Mouse (Mus musculus): Measurements from ENCODE around the gene Arrdc3. TPM values are rescaled to one million over a fixed set of nuclear protein-coding genes. Genes with fewer than 3 reads are reported as not detected.
"Not testable (repeated sequence)": the region's sequence is repeated elsewhere in the genome, so short reads cannot be mapped to it uniquely, and the experiment has no call there.

Arrdc3 gene
- polyA plus RNA-seq, 1 experiment: 13.8 TPM

DNA sequence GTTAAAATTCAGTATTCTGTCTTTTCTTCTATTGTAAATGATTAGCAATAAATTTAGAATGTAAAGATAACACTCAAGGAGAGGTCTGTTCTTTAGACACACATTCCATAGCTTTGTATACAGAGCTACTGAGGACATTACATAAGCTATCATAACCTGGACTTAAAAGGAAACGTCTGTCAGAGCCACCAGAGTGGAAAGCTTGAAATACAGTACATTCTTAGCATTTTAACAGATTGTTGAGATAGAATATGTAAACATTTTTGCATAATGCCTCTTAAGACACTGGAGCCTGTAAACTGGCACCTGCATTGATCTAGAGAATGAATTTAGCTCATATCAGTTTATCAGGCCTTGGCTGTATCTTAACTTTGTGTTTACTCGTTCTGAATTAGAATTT is 4.7 kb downstream of the Arrdc3 start:
- no peak for DNase-seq (ENCODE audit: low read depth in 1 of 2, low spot score in 2 of 2)
- WGBS: 78% methylated on average over 2 of the region's 2 CpGs
- Histone ChIP-seq H3K27me3 (ENCODE audit: control insufficient read depth, insufficient read depth, low read length) (no peaks in the 10 kb centered on the region), H3K4me1 (ENCODE audit: control insufficient read depth, insufficient read depth, insufficient read length) (no peaks in the 10 kb centered on the region; the same call in 1 of the 2 replicates), H3K27ac (ENCODE audit: insufficient read depth, low read length) (no peak overlapping the region), H3K4me3 (ENCODE audit: extremely low read depth, insufficient read depth, insufficient read length) (no peak overlapping the region), H3K36me3 (ENCODE audit: control insufficient read depth, insufficient read depth, low read length) (peaks cover 21% of the 10 kb centered on the region)
- no peak for TF ChIP-seq CTCF (IDR thresholded peaks at IDR 0.05; ENCODE audit: extremely low read depth, insufficient read depth, insufficient read length, insufficient replicate concordance)
- no peak for TF ChIP-seq POLR2A (IDR thresholded peaks at IDR 0.05; ENCODE audit: low read depth, low read length)

DNA sequence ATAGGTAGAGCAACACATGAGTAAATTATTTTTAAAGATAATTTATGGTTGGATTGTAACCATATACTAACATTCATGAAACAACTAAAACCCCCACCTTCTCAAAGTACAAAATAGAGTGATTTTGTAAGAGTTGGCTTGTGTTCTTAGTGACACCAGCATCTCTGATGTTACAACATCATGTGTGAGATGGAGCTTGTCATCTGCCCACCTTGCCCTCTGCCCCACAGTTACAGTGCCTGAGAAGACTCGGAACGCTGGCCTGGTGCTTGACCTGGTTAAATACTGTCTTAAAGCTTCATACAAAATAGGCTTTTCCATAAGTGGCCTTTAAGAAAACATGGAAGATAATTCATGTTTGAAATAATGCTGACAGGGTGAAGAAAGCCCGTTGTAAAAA is 11.7 kb downstream of the Arrdc3 start:
- not testable (repeated sequence) for H3K27me3 ChIP-seq (ENCODE audit: control insufficient read depth, insufficient read depth, low read length); DNase-seq (ENCODE audit: low read depth in 1 of 2, low spot score in 2 of 2); H3K4me1 ChIP-seq (ENCODE audit: control insufficient read depth, insufficient read depth, insufficient read length); H3K4me3 ChIP-seq (ENCODE audit: extremely low read depth, insufficient read depth, insufficient read length); H3K27ac ChIP-seq (ENCODE audit: insufficient read depth, low read length)
- 91% methylated on average over 3 of the region's 3 CpGs for WGBS
- peaks cover 26% of the 10 kb centered on the region for H3K36me3 ChIP-seq (ENCODE audit: control insufficient read depth, insufficient read depth, low read length)

DNA sequence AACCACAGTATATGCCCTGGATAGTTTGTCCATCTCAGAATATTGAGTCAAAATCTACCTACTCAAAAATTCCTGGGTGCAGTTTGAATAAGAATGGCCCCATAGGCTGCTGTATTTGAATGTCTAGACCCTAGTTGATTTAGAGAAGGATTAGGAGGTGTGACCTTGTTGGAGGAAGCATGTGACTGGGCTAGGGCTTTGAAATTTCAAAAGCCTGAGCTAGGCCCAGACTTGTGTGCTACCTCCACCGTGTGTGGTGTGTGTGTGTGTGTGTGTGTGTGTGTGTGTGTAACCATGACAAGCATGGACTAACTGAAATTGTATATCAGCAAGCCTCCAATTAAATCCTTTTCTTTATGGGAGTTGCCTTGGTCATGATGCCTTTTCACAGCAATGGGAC is 14.2 kb downstream of the Arrdc3 start:
- peaks cover 12% of the 10 kb centered on the region for H3K36me3 ChIP-seq (ENCODE audit: control insufficient read depth, insufficient read depth, low read length)
- TF ChIP-seq CTCF (IDR thresholded peaks at IDR 0.05; ENCODE audit: extremely low read depth, insufficient read depth, insufficient read length, insufficient replicate concordance) (no peak), POLR2A (IDR thresholded peaks at IDR 0.05; ENCODE audit: low read depth, low read length) (no peak)
- 73% methylated on average over 1 of the region's 1 CpGs for WGBS
- H3K27me3 ChIP-seq (ENCODE audit: control insufficient read depth, insufficient read depth, low read length): no peaks in the 10 kb centered on the region
- H3K4me1 ChIP-seq (ENCODE audit: control insufficient read depth, insufficient read depth, insufficient read length): no peaks in the 10 kb centered on the region
- no peak overlapping the region for H3K27ac ChIP-seq (ENCODE audit: insufficient read depth, low read length)
- no peak overlapping the region for H3K4me3 ChIP-seq (ENCODE audit: extremely low read depth, insufficient read depth, insufficient read length)
- DNase-seq (ENCODE audit: low read depth in 1 of 2, low spot score in 2 of 2): no peak

DNA sequence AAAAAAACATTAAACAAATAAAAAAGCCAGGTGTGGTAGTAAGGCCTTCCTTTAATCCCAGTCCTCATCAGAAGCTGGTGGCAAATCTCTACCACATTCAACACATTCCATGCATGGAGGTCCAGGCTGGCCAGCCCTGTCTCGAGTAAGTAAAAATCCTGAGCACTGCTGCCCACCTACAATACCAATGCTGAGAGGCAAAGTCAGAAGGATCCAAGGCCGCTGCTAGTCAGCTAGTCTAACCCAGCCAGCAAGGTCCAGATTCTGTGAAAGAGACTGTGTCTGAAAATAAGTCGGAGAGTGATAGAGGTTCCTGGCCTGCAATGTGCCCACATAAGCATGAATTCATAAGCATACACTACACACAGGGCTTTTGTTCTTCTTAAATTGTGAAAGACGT is 14.9 kb downstream of the Arrdc3 start:
- no peak for DNase-seq (ENCODE audit: low read depth in 1 of 2, low spot score in 2 of 2)
- H3K36me3 ChIP-seq (ENCODE audit: control insufficient read depth, insufficient read depth, low read length): peaks cover 9% of the 10 kb centered on the region
- H3K4me1 ChIP-seq (ENCODE audit: control insufficient read depth, insufficient read depth, insufficient read length): no peaks in the 10 kb centered on the region
- no peak overlapping the region for H3K4me3 ChIP-seq (ENCODE audit: extremely low read depth, insufficient read depth, insufficient read length)
- no peaks in the 10 kb centered on the region for H3K27me3 ChIP-seq (ENCODE audit: control insufficient read depth, insufficient read depth, low read length)
- WGBS: 94% methylated on average over 4 of the region's 4 CpGs
- H3K27ac ChIP-seq (ENCODE audit: insufficient read depth, low read length): no peak overlapping the region
- TF ChIP-seq POLR2A (IDR thresholded peaks at IDR 0.05; ENCODE audit: low read depth, low read length): no peak

DNA sequence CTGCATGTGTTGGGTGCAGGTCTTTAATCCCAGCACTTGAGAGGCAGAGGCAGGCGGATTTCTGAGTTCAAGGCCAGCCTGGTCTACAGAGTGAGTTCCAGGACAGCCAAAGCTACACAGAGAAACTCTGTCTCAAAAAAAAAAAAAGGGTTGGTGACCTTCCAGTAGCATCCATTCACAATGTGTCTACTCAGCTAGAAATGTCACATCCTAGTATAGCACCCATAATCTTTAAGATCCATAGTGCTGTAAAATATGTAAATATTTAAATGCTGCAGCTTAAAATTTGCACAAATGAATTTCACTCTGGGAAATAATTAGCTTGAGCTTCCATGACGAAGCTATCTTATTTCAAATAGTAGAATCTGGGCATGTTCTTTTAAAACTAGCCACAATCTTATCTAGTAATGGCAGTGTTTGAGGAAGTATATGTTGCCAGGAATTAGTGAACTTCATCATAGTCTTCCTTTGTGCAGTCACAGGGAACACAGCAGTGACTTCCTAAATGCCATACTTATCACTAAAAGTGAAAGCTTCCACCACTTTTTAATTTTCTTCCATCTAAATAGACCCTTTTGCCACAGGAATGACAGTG is 16.3 kb downstream of the Arrdc3 start:
- Histone ChIP-seq H3K27ac (ENCODE audit: insufficient read depth, low read length) (no peak overlapping the region), H3K27me3 (ENCODE audit: control insufficient read depth, insufficient read depth, low read length) (no peaks in the 10 kb centered on the region), H3K4me3 (ENCODE audit: extremely low read depth, insufficient read depth, insufficient read length) (no peak overlapping the region), H3K36me3 (ENCODE audit: control insufficient read depth, insufficient read depth, low read length) (no peaks in the 10 kb centered on the region), H3K4me1 (ENCODE audit: control insufficient read depth, insufficient read depth, insufficient read length) (no peaks in the 10 kb centered on the region)
- no peak for TF ChIP-seq CTCF (IDR thresholded peaks at IDR 0.05; ENCODE audit: extremely low read depth, insufficient read depth, insufficient read length, insufficient replicate concordance)
- no peak for TF ChIP-seq POLR2A (IDR thresholded peaks at IDR 0.05; ENCODE audit: low read depth, low read length)
- DNase-seq (ENCODE audit: low read depth in 1 of 2, low spot score in 2 of 2): no peak
- 65% methylated on average over 2 of the region's 2 CpGs for WGBS

DNA sequence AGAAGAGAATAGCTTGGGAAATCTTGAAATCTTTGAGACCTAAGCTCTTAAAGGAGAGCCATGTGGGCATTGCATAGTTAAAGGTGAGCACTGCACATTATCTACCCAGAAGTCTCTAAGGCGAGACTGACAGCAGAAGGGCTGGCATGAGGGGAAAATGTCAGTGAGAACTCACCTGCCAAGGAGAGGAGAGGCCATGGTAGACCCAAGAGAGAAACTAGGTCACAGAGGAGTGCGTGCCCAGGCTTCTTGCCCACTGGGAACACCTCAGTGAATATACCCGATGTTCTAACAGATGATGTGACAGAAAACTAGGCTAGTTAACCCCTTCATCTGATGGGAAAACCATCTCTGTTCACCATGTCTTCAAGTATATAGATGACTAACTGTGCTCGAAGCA is 18.2 kb downstream of the Arrdc3 start:
- no peaks in the 10 kb centered on the region for H3K4me1 ChIP-seq (ENCODE audit: control insufficient read depth, insufficient read depth, insufficient read length)
- WGBS: 83% methylated on average over 4 of the region's 4 CpGs
- DNase-seq (ENCODE audit: low read depth in 1 of 2, low spot score in 2 of 2): no peak
- H3K36me3 ChIP-seq (ENCODE audit: control insufficient read depth, insufficient read depth, low read length): no peaks in the 10 kb centered on the region
- no peak for TF ChIP-seq POLR2A (IDR thresholded peaks at IDR 0.05; ENCODE audit: low read depth, low read length)
- TF ChIP-seq CTCF (IDR thresholded peaks at IDR 0.05; ENCODE audit: extremely low read depth, insufficient read depth, insufficient read length, insufficient replicate concordance): no peak
- H3K27me3 ChIP-seq (ENCODE audit: control insufficient read depth, insufficient read depth, low read length): no peaks in the 10 kb centered on the region
- no peak overlapping the region for H3K27ac ChIP-seq (ENCODE audit: insufficient read depth, low read length)
- no peak overlapping the region for H3K4me3 ChIP-seq (ENCODE audit: extremely low read depth, insufficient read depth, insufficient read length)

DNA sequence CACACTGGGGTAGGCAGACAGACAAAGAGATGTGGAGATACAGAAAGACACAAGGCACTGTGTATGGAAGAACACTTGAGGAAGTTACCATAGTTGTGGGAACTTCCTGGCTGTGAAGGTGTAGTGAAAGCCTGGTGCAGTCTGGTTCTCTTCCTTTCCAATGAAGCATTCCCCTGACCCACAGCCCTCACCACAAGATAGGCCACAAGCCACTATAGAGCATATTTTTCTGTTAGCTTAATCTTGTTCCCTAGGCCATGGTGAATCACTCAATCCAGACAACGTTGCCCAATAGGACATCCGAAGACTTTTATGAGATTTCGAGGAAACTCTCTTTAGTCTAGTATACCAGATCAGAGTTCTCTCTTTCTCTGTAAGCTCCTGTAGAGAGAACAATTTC is 19.6 kb downstream of the Arrdc3 start:
- DNase-seq (ENCODE audit: low read depth in 1 of 2, low spot score in 2 of 2): no peak
- H3K4me3 ChIP-seq (ENCODE audit: extremely low read depth, insufficient read depth, insufficient read length): no peak overlapping the region
- H3K4me1 ChIP-seq (ENCODE audit: control insufficient read depth, insufficient read depth, insufficient read length): no peaks in the 10 kb centered on the region
- 38% methylated on average over 3 of the region's 3 CpGs for WGBS
- no peaks in the 10 kb centered on the region for H3K27me3 ChIP-seq (ENCODE audit: control insufficient read depth, insufficient read depth, low read length)
- no peak for TF ChIP-seq POLR2A (IDR thresholded peaks at IDR 0.05; ENCODE audit: low read depth, low read length)
- no peak for TF ChIP-seq CTCF (IDR thresholded peaks at IDR 0.05; ENCODE audit: extremely low read depth, insufficient read depth, insufficient read length, insufficient replicate concordance)
- no peaks in the 10 kb centered on the region for H3K36me3 ChIP-seq (ENCODE audit: control insufficient read depth, insufficient read depth, low read length)
- H3K27ac ChIP-seq (ENCODE audit: insufficient read depth, low read length): no peak overlapping the region
